Mouse (Mus musculus) liver, embryonic 14.5 days (tissue): ENCODE results near the gene Treml2. TPM values are rescaled to one million over a fixed set of nuclear protein-coding genes. Genes with fewer than 3 reads are reported as not detected.
"Not testable (repeated sequence)": the region's sequence is repeated elsewhere in the genome, so short reads cannot be mapped to it uniquely, and the experiment has no call there.

ENCODE experiments used
- ATAC-seq: fragments of 200-750 bp; cut with Nextera tagmentation; 2 replicates; pipeline ENCODE4 v1.8.0; 2017; ENCODE audit warnings: moderate number of reproducible peaks, mild to moderate bottlenecking, moderate library complexity; ENCODE audit not compliant: insufficient read depth
- DNase-seq, 3 experiments: peaks; one replicate each; pipeline ENCODE4 v3.0.0-alpha.2; 2012 to 2013; ENCODE audit warnings: low read depth in 3 of 3, low spot score in 3 of 3
- H3K27ac ChIP-seq: fragments of 300-500 bp; sonication (generic); 2 replicates; pipeline ENCODE4 v1.5.1; 2014; ENCODE audit warnings: moderate library complexity, mild to moderate bottlenecking, control low read depth, inconsistent platforms
- H3K27me3 ChIP-seq: fragments of 300-500 bp; sonication (generic); 2 replicates; pipeline ENCODE4 v1.6.1; 2014; ENCODE audit warnings: mild to moderate bottlenecking, low read length, moderate library complexity; ENCODE audit not compliant: control insufficient read depth, insufficient read depth
- H3K36me3 ChIP-seq: fragments of 300-500 bp; sonication (generic); replicated peaks from 2 replicates; pipeline ENCODE4 v1.6.1; 2014; ENCODE audit warnings: low read depth; ENCODE audit not compliant: control insufficient read depth, insufficient read depth
- H3K4me1 ChIP-seq, 2 experiments: fragments of 200-500 bp in 1 of 2; fragments of 300-500 bp in 1 of 2; sonication (generic) in 1 of 2; replicated peaks; 2 replicates each; pipeline ENCODE4 v1.6.1; 2012 to 2014; ENCODE audit warnings: antibody characterized with exemption in 1 of 2, inconsistent platforms in 1 of 2, low read length in 1 of 2; ENCODE audit not compliant: control insufficient read depth in 2 of 2, insufficient read depth in 2 of 2
- H3K4me2 ChIP-seq: fragments of 300-500 bp; sonication (generic); 2 replicates; pipeline ENCODE4 v1.6.1; 2014; ENCODE audit warnings: low read depth, mild to moderate bottlenecking, control low read depth, moderate library complexity
- H3K4me3 ChIP-seq, 2 experiments: fragments of 200-500 bp in 1 of 2; fragments of 300-500 bp in 1 of 2; sonication (generic) in 1 of 2; 2 replicates each; pipeline ENCODE4 v1.5.1; 2012 to 2014; ENCODE audit warnings: low read depth in 2 of 2, low read length in 2 of 2, mild to moderate bottlenecking in 2 of 2, control low read depth in 1 of 2, inconsistent platforms in 1 of 2, moderate library complexity in 1 of 2; ENCODE audit not compliant: insufficient read depth in 1 of 2
- H3K9ac ChIP-seq: fragments of 300-500 bp; sonication (generic); replicated peaks from 2 replicates; pipeline ENCODE4 v1.6.1; 2014; ENCODE audit warnings: mild to moderate bottlenecking, control low read depth, moderate library complexity
- H3K9me3 ChIP-seq: fragments of 300-500 bp; sonication (generic); 2 replicates; pipeline ENCODE4 v1.6.1; 2016; ENCODE audit warnings: low read length, mixed read lengths; ENCODE audit not compliant: control insufficient read depth
- CTCF ChIP-seq: IDR thresholded peaks from 2 replicates; pipeline ENCODE4 v1.5.1; 2016; ENCODE audit warnings: antibody characterized with exemption, low read depth, control low read depth
- EP300 ChIP-seq: IDR thresholded peaks from 2 replicates; pipeline ENCODE4 v1.6.1; 2016; ENCODE audit warnings: antibody characterized with exemption, low read depth
- WGBS: fragments of 180-500 bp; shearing (Covaris S2); extraction: QIAGEN DNeasy Blood & Tissue Kit; methylation state at CpG from one replicate; pipeline ENCODE4 v1.1.7; 2014; ENCODE audit not compliant: insufficient replicate concordance; 5-methylcytosine and 5-hydroxymethylcytosine counted together
- polyA plus RNA-seq, 2 experiments: library from polyadenylated mRNA; depleted of rRNA in 1 of 2; stranded (reverse) in 1 of 2; unstranded in 1 of 2; fragments of >200 nt; fragmentation: Nextera tagmentation in 1 of 2; extraction: Ambion mirVana in 1 of 2; gene quantifications; 2 replicates each; pipeline versions ENCODE4 v1.2.1 to v1.2.3; 2012 to 2014

The Treml2 gene
- polyA plus RNA-seq, 2 experiments = 2.1 to 10.7 TPM

DNA sequence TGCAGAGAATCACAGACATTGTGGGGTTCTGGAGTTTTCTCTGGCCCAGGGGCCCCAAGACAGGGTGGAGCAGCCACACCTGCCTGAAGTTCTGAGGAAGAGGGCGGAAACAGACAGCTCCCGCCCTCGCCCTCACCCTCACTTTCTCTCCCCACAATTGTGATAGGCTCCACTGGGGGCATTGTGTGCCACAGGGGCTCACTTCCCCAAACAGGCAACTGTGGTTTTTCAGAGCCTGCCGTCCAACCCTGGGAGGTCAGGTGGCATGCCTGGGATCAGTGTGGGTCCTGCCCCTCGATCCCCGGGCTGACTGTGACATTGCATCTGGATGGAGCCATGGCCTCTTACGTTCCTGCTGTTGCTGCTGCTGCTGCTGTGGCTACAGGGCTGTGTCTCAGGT is 901 bp downstream of the Treml2 start:
- Histone ChIP-seq H3K27me3 (no peaks in the 10 kb centered on the region), H3K4me1 (peaks cover 20 to 41% of the 10 kb centered on the region in 2 experiments), H3K9me3 (no peaks in the 10 kb centered on the region), H3K4me3 (peak overlapping the region; percentile 67 to 92), H3K9ac (peak overlapping the region; percentile 86), H3K36me3 (peaks cover 6% of the 10 kb centered on the region), H3K4me2 (peak overlapping the region; percentile 79), H3K27ac (peak overlapping the region; percentile 78)
- 13% methylated on average over 7 of the region's 7 CpGs for WGBS
- peak; percentile 80 for ATAC-seq
- peak in 2 of 3 experiments; percentile 47 to 60 for DNase-seq
- TF ChIP-seq CTCF = peak; percentile 29; the same call in 1 of the 2 replicates
- no peak for TF ChIP-seq EP300

DNA sequence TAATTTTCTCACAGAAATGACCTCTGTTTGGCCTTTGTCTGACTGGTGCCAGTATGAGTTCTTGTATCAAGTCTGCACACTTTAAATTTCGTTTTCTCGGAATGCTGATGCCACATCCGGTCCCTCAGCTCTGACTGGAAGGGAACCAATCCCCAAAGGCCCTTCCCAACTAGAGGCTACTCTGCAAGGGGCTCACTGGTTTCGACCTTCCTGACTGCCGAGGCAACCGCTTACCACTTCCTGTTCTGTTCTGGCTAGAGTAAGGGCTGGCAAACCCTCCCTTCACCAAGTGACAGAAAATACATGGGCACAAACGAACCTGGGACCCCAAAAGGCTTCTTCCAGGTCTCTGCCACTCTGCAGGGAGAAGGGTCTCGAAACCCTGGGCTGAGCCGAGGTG is 1.6 kb downstream of the Treml2 start:
- H3K4me3 ChIP-seq = peak overlapping the region; percentile 67 to 92
- peaks cover 6% of the 10 kb centered on the region for H3K36me3 ChIP-seq
- 9% methylated on average over 9 of the region's 9 CpGs for WGBS
- peak overlapping the region; percentile 79 for H3K4me2 ChIP-seq
- H3K9ac ChIP-seq = peak overlapping the region; percentile 86
- peak overlapping the region; percentile 78 for H3K27ac ChIP-seq
- peak; percentile 2; the same call in 1 of the 2 replicates for ATAC-seq
- H3K27me3 ChIP-seq = no peaks in the 10 kb centered on the region
- H3K9me3 ChIP-seq = no peaks in the 10 kb centered on the region
- TF ChIP-seq EP300 (no peak), CTCF (no peak)
- H3K4me1 ChIP-seq = peaks cover 20 to 41% of the 10 kb centered on the region in 2 experiments
- DNase-seq = peak in 1 of 3 experiments; percentile 44

DNA sequence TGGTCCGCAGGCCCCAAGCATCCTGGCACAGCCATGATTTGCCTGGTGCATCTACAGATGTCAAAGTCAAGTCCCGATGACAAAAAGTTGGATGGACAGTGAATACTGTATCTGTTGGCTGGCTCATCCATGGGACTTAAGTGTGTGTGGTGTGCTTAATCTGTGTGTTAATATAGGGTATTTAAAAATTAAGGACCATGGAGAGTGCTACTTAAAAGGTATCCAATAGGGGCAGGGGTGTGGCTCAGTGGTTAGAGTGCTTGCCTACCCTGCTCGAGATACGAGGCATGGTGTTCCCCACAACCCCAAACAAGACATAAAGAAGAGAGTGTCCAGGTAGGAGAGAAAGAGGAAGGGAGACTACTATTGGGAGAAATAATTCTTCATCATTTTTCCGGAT is 2.5 kb downstream of the Treml2 start:
- peaks cover 20 to 41% of the 10 kb centered on the region in 2 experiments for H3K4me1 ChIP-seq
- H3K9ac ChIP-seq = peak overlapping the region; percentile 86
- peaks cover 6% of the 10 kb centered on the region for H3K36me3 ChIP-seq
- WGBS = 54% methylated on average over 5 of the region's 5 CpGs
- H3K27ac ChIP-seq = no peak overlapping the region
- DNase-seq (no peak), ATAC-seq (no peak)
- TF ChIP-seq CTCF (no peak), EP300 (no peak)
- H3K9me3 ChIP-seq = no peaks in the 10 kb centered on the region
- peak overlapping the region; percentile 79 for H3K4me2 ChIP-seq
- H3K4me3 ChIP-seq = peak overlapping the region; percentile 57 to 67
- H3K27me3 ChIP-seq = no peaks in the 10 kb centered on the region

DNA sequence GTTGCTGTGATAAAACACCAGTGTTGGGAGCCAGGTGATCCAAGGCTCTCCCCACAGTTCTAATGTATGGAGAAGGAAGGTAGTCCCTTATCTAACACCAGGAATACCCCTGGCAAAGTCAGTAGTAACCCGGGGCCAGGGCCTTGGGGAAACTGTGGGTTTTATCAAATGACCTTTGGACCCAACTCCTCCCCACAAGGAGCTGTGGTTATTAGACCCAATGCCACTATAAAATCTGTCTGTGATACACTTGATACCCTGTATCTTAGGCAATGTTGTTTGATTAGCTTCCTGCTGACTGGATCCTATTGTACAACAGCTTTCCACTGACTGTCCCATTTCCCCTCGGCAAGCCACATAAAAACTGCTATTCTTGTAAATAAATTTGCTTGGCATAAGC is 12.8 kb downstream of the Treml2 start:
- TF ChIP-seq CTCF = no peak
- TF ChIP-seq EP300 = no peak
- Histone ChIP-seq H3K36me3 (no peaks in the 10 kb centered on the region), H3K4me2 (no peak overlapping the region), H3K27ac (no peak overlapping the region), H3K9ac (no peak overlapping the region), H3K4me1 (no peaks in the 10 kb centered on the region), H3K4me3 (no peak overlapping the region), H3K27me3 (no peaks in the 10 kb centered on the region), H3K9me3 (no peaks in the 10 kb centered on the region)
- ATAC-seq (no peak), DNase-seq (no peak)
- 43% methylated on average over 2 of the region's 2 CpGs for WGBS

DNA sequence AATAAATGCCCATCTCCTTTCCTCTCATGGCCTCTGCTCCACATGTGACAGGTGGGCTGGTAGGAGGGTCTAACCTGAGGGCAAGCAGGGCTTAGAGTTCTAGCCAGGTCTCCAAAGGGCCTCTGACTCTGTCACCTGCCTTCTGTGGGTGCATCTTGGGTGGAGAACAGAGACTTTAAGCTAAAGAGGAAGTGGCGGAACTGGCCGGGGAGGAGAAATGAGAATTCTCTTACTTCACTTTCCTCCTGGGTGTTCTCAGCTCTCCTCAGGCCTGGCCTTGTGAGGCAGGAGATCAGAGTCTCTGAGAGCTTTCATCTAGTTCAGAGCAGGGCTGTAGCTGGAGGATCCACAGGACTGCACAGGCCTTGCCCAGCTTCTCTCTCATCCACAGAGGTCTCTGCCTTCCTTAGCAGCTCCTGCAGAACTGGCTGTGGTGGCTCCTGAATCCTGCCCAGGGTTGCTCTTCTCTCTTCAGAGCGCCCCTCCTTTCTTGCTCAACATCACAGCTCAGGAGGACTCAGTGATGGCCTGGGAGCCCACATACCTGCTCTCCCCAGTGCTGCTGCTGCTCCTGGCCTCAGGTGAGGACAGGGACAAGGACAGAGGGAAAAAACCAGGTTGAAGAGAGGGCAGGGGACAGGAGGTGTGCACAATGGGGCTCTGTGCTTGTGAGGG is 16.7 kb downstream of the Treml2 start, which contains the start of gene B430306N03Rik:
Gene B430306N03Rik, plus strand, starts transcription at position 237 of the 675 bp plus-strand sequence.
- H3K9me3 ChIP-seq, DNase-seq, ATAC-seq, H3K36me3 ChIP-seq, H3K4me2 ChIP-seq, H3K4me3 ChIP-seq, H3K27me3 ChIP-seq, H3K27ac ChIP-seq, H3K4me1 ChIP-seq, H3K9ac ChIP-seq: not testable (repeated sequence)
- WGBS = 48% methylated on average over 3 of the region's 3 CpGs
